Mouse (Mus musculus): ENCODE measurements around the gene Smn1.
"Not testable (repeated sequence)": the region's sequence is repeated elsewhere in the genome, so short reads cannot be mapped to it uniquely, and the experiment has no call there.

- not testable (repeated sequence) for TF ChIP-seq CTCF, EP300 (IDR thresholded peaks at IDR 0.05; ENCODE audit: low read depth)
Measured at GRCm38 (mm10) chr13:100161171-100161870, 36.7 kb downstream of the Smn1 start.
